Mouse (Mus musculus): Measurements from ENCODE around the gene Dmbt1. TPM values are rescaled to one million over a fixed set of nuclear protein-coding genes. Genes with fewer than 3 reads are reported as not detected.

Dmbt1 gene
- total and polyA plus RNA-seq, 3 experiments: not detected

DNA sequence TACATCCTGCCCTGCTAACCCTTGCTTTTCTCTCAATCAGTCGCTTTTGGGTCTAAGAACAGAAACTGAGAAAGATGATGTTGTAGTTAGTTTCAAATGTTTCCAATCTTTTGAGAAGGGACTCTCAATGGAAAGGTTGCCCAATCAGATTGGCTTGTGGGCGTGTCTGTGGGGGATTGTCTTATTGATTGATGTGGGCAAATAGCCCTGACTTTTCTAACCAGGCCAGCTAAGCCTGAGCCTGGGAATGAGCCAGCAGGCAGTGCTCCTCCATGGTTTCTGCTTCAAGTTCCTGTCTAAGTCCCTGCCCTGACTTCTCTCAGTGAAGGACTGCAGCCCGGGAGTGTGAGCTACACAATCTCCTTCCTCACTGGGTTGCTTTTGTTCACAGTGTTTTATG is 42.5 kb upstream of the Dmbt1 start:
- H3K4me3 ChIP-seq (ENCODE audit: control insufficient read depth in 1 of 2, insufficient read depth in 1 of 2, low read depth in 2 of 2, low read length in 2 of 2): no peak overlapping the region
- no peak for TF ChIP-seq ZC3H11A (IDR thresholded peaks at IDR 0.05; ENCODE audit: low read depth, low read length)
- TF ChIP-seq TCF12 (IDR thresholded peaks at IDR 0.05; ENCODE audit: low read depth, low read length): no peak
- no peak for TF ChIP-seq POLR2AphosphoS2 (IDR thresholded peaks at IDR 0.05; ENCODE audit: low read length)
- no peak for TF ChIP-seq SMC3 (IDR thresholded peaks at IDR 0.05; ENCODE audit: low read depth, low read length)
- TF ChIP-seq TBP (IDR thresholded peaks at IDR 0.05; ENCODE audit: low read depth, low read length): no peak
- TF ChIP-seq CHD2 (IDR thresholded peaks at IDR 0.05; ENCODE audit: low read length): no peak
- no peak for TF ChIP-seq USF1 (IDR thresholded peaks at IDR 0.05; ENCODE audit: low read depth, low read length)
- TF ChIP-seq UBTF (IDR thresholded peaks at IDR 0.05; ENCODE audit: borderline replicate concordance, insufficient read depth, low read depth, low read length): no peak
- no peak for TF ChIP-seq ZMIZ1 (IDR thresholded peaks at IDR 0.05; ENCODE audit: low read depth, low read length)
- no peak overlapping the region for H3K9ac ChIP-seq (ENCODE audit: control insufficient read depth, low read depth, low read length, poor library complexity, severe bottlenecking)
- H3K36me3 ChIP-seq (ENCODE audit: control insufficient read depth in 1 of 2, insufficient read depth in 2 of 2, low read length in 2 of 2): no peaks in the 10 kb centered on the region
- H3K79me2 ChIP-seq (ENCODE audit: control insufficient read depth, insufficient read depth, low read length, poor library complexity): no peaks in the 10 kb centered on the region
- H3K27ac ChIP-seq (ENCODE audit: control insufficient read depth, low read depth, low read length): no peak overlapping the region
- no peaks in the 10 kb centered on the region for H3K9me3 ChIP-seq (replicated peaks; ENCODE audit: insufficient read depth, low read length)
- no peaks in the 10 kb centered on the region for H3K4me1 ChIP-seq (ENCODE audit: control insufficient read depth in 1 of 2, insufficient read depth in 2 of 2, low read length in 2 of 2)
- no peaks in the 10 kb centered on the region for H3K27me3 ChIP-seq (ENCODE audit: control insufficient read depth in 1 of 2, insufficient read depth in 2 of 2, low read length in 2 of 2)
- DNase-seq (ENCODE audit: low read depth, low spot score): no peak

- TF ChIP-seq CHD2 (IDR thresholded peaks at IDR 0.05; ENCODE audit: low read length) (no peak), ZC3H11A (IDR thresholded peaks at IDR 0.05; ENCODE audit: low read depth, low read length) (no peak), RCOR1 (IDR thresholded peaks at IDR 0.05; ENCODE audit: low read depth, low read length) (no peak), ZMIZ1 (IDR thresholded peaks at IDR 0.05; ENCODE audit: low read depth, low read length) (no peak), CHD1 (IDR thresholded peaks at IDR 0.05; ENCODE audit: low read depth, low read length) (no peak), SIN3A (IDR thresholded peaks at IDR 0.05; ENCODE audit: low read length) (no peak), TCF12 (IDR thresholded peaks at IDR 0.05; ENCODE audit: low read depth, low read length) (no peak), SMC3 (IDR thresholded peaks at IDR 0.05; ENCODE audit: low read depth, low read length) (no peak), EP300 (IDR thresholded peaks at IDR 0.05; ENCODE audit: low read depth in 1 of 2, low read length in 2 of 2) (no peak), ETS1 (IDR thresholded peaks at IDR 0.05; ENCODE audit: low read depth, low read length) (no peak), MAFK (IDR thresholded peaks at IDR 0.05; ENCODE audit: borderline replicate concordance, low read depth, low read length) (no peak)
- Histone ChIP-seq H3K4me3 (ENCODE audit: control insufficient read depth in 1 of 2, insufficient read depth in 1 of 2, low read depth in 2 of 2, low read length in 2 of 2) (no peak overlapping the region), H3K4me1 (ENCODE audit: control insufficient read depth in 1 of 2, insufficient read depth in 2 of 2, low read length in 2 of 2) (no peaks in the 10 kb centered on the region), H3K9ac (ENCODE audit: control insufficient read depth, low read depth, low read length, poor library complexity, severe bottlenecking) (no peak overlapping the region), H3K27ac (ENCODE audit: control insufficient read depth, low read depth, low read length) (no peak overlapping the region), H3K79me2 (ENCODE audit: control insufficient read depth, insufficient read depth, low read length, poor library complexity) (no peaks in the 10 kb centered on the region), H3K36me3 (ENCODE audit: control insufficient read depth in 1 of 2, insufficient read depth in 2 of 2, low read length in 2 of 2) (no peaks in the 10 kb centered on the region), H3K27me3 (ENCODE audit: control insufficient read depth in 1 of 2, insufficient read depth in 2 of 2, low read length in 2 of 2) (no peaks in the 10 kb centered on the region), H3K9me3 (replicated peaks; ENCODE audit: insufficient read depth, low read length) (no peaks in the 10 kb centered on the region)
- no peak for DNase-seq (ENCODE audit: low read depth, low spot score)
Observed at GRCm38 (mm10) chr7:130991174-130991789, 40.6 kb upstream of the Dmbt1 start.
